Mouse (Mus musculus): ENCODE data around the gene Lpp. TPM values are rescaled to one million over a fixed set of nuclear protein-coding genes. Genes with fewer than 3 reads are reported as not detected.
A peak's percentile ranks its signal among the peaks of the same experiment; 100 is the strongest.

Lpp gene
- total RNA-seq, 2 experiments from 2014 or later, result 16.6 to 18.6 TPM

- intact Hi-C loops (cut with DNase I), result no loop called here
- no peak for DNase-seq
Observed at GRCm38 (mm10) chr16:24593535-24593934, 200.2 kb downstream of the Lpp start.

- intact Hi-C loops (cut with DNase I), result no loop called here
- no peak for DNase-seq
Observed at GRCm38 (mm10) chr16:24594508-24594907, 201.2 kb downstream of the Lpp start.

GRCm38 (mm10) chr16:24595493-24595892, 202.2 kb downstream of the Lpp start:
- intact Hi-C loops (cut with DNase I), result no loop called here
- DNase-seq, result no peak

GRCm38 (mm10) chr16:24598567-24598966, 205.3 kb downstream of the Lpp start:
- no peak for DNase-seq
- intact Hi-C loops (cut with DNase I), result no loop called here

GRCm38 (mm10) chr16:24599766-24600165, 206.5 kb downstream of the Lpp start:
- intact Hi-C loops (cut with DNase I), result no loop called here
- DNase-seq, result no peak

GRCm38 (mm10) chr16:24600260-24600948, 207.1 kb downstream of the Lpp start:
- intact Hi-C loops (cut with DNase I), result no loop called here
- DNase-seq, result no peak

GRCm38 (mm10) chr16:24603342-24603741, 210.0 kb downstream of the Lpp start:
- DNase-seq, result no peak
- intact Hi-C loops (cut with DNase I), result no loop called here

GRCm38 (mm10) chr16:24607896-24608457, 214.7 kb downstream of the Lpp start:
- intact Hi-C loops (cut with DNase I), result no loop called here
- no peak for DNase-seq

- no peak for DNase-seq
- intact Hi-C loops (cut with DNase I), result no loop called here
Observed at GRCm38 (mm10) chr16:24619458-24619857, 226.2 kb downstream of the Lpp start.

GRCm38 (mm10) chr16:24620021-24620420, 226.7 kb downstream of the Lpp start:
- no peak for DNase-seq
- intact Hi-C loops (cut with DNase I), result no loop called here

GRCm38 (mm10) chr16:24622226-24623194, 229.2 kb downstream of the Lpp start:
- intact Hi-C loops (cut with DNase I), result no loop called here
- DNase-seq, result no peak

- intact Hi-C loops (cut with DNase I), result no loop called here
- DNase-seq, result no peak
Observed at GRCm38 (mm10) chr16:24624335-24624734, 231.0 kb downstream of the Lpp start.

GRCm38 (mm10) chr16:24625576-24625975, 232.3 kb downstream of the Lpp start:
- no peak for DNase-seq
- intact Hi-C loops (cut with DNase I), result no loop called here

- DNase-seq, result no peak
- intact Hi-C loops (cut with DNase I), result no loop called here
Observed at GRCm38 (mm10) chr16:24628779-24629178, 235.5 kb downstream of the Lpp start.

GRCm38 (mm10) chr16:24629218-24630172, 236.2 kb downstream of the Lpp start:
- no peak for DNase-seq
- intact Hi-C loops (cut with DNase I), result loop anchor here (10.0 kb wide), 1 partner anchor 125 kb away; no protein-coding TSS in a partner anchor

GRCm38 (mm10) chr16:24635381-24635919, 242.1 kb downstream of the Lpp start:
- peak in 1 of 2 experiments; percentile 9 for DNase-seq
- intact Hi-C loops (cut with DNase I), result loop anchor here (10.0 kb wide), 1 partner anchor 131 kb away; no protein-coding TSS in a partner anchor

- intact Hi-C loops (cut with DNase I), result loop anchor here (10.0 kb wide), 1 partner anchor 132 kb away; no protein-coding TSS in a partner anchor
- DNase-seq, result no peak
Observed at GRCm38 (mm10) chr16:24636894-24637293, 243.6 kb downstream of the Lpp start.

GRCm38 (mm10) chr16:24641003-24641797, 247.9 kb downstream of the Lpp start:
- no peak for DNase-seq
- intact Hi-C loops (cut with DNase I), result no loop called here

Data from gastrocnemius, postnatal 36 days (tissue).